ENCODE assay signal across 8 mouse cellular contexts in genomic region chr13:23438521-23438920, GRCm38 (mm10). TPM values are rescaled to one million over a fixed set of nuclear protein-coding genes. Genes with fewer than 3 reads are reported as not detected.
A peak's percentile ranks its signal among the peaks of the same experiment; 100 is the strongest.
DNase-seq lines count a peak whose midpoint lies in the region; ATAC-seq and TF ChIP-seq lines count a peak whose summit lies in the region.

No protein-coding gene starts in this region.

- H3K36me3 ChIP-seq in ES-Bruce4 (ENCODE audit: control insufficient read depth, insufficient read depth, low read length, poor library complexity, severe bottlenecking), result no peaks in the 10 kb centered on the region
- H3K36me3 ChIP-seq in heart, adult 2 months (ENCODE audit: control insufficient read depth, insufficient read depth, low read length), result no peaks in the 10 kb centered on the region
- no peaks in the 10 kb centered on the region for H3K36me3 ChIP-seq in neural tube, embryonic 13.5 days

- no peak for TF ChIP-seq CTCF in ES-Bruce4 (IDR thresholded peaks at IDR 0.05; ENCODE audit: low read depth, low read length)
- no peak for TF ChIP-seq CTCF in heart, adult 2 months (IDR thresholded peaks at IDR 0.05)
- no peak for TF ChIP-seq CTCF in lung, adult 2 months (IDR thresholded peaks at IDR 0.05; ENCODE audit: insufficient read depth, low read length)

- intact Hi-C loops in heart, adult 2 months (cut with DNase I), result loop anchor here (5.0 to 10.0 kb wide), 2 partner anchors 1416 to 1494 kb away; partner anchors contain the start of gene Zfp184

- H3K79me2 ChIP-seq in heart, adult 2 months (replicated peaks; ENCODE audit: control insufficient read depth, insufficient read depth, low read length), result no peaks in the 10 kb centered on the region

- peak; percentile 69; the same call in 1 of the 2 replicates for ATAC-seq in neural tube, embryonic 13.5 days (ENCODE audit: low read depth)

- H3K27ac ChIP-seq in ES-Bruce4 (ENCODE audit: insufficient read depth, low read length), result peak overlapping the region; percentile 78
- peak overlapping the region; percentile 26; the same call in 1 of the 2 replicates for H3K27ac ChIP-seq in heart, adult 2 months
- H3K27ac ChIP-seq in neural tube, embryonic 13.5 days (replicated peaks), result no peak overlapping the region

- 2% methylated on average over 7 of the region's 7 CpGs for WGBS in heart, adult 2 months
- 2% methylated on average over 7 of the region's 7 CpGs for WGBS in lung, adult 2 months
- WGBS in neural tube, embryonic 13.5 days, result 0% methylated on average over 7 of the region's 7 CpGs

- TF ChIP-seq POLR2A in ES-Bruce4 (IDR thresholded peaks at IDR 0.05; ENCODE audit: insufficient read depth, low read length), result no peak
- TF ChIP-seq POLR2A in heart, adult 2 months (IDR thresholded peaks at IDR 0.05; ENCODE audit: insufficient read depth, low read depth, low read length), result no peak
- TF ChIP-seq POLR2A in lung, adult 2 months (IDR thresholded peaks at IDR 0.05; ENCODE audit: borderline replicate concordance, extremely low read depth, low read depth, low read length), result no peak

- TF ChIP-seq EP300 in ES-Bruce4 (IDR thresholded peaks at IDR 0.05; ENCODE audit: insufficient read depth, low read depth, low read length), result no peak
- no peak for TF ChIP-seq EP300 in heart, adult 2 months (IDR thresholded peaks at IDR 0.05; ENCODE audit: insufficient read depth, low read depth, low read length)

- peak overlapping the region; percentile 75 for H3K9ac ChIP-seq in ES-Bruce4 (ENCODE audit: low read depth, poor library complexity, severe bottlenecking)
- H3K9ac ChIP-seq in heart, adult 2 months (ENCODE audit: low read depth, low read length), result no peak overlapping the region; the same call in 1 of the 2 replicates
- H3K9ac ChIP-seq in neural tube, embryonic 13.5 days, result 0 out of 2 replicates have a peak overlapping the region, but pooled peaks have one; percentile 50

- H3K4me1 ChIP-seq in ES-Bruce4 (ENCODE audit: control insufficient read depth, insufficient read depth, low read length), result no peaks in the 10 kb centered on the region
- no peaks in the 10 kb centered on the region; the same call in 1 of the 2 replicates for H3K4me1 ChIP-seq in heart, adult 2 months (ENCODE audit: control insufficient read depth, insufficient read depth, low read length)
- H3K4me1 ChIP-seq in lung, adult 2 months (ENCODE audit: control insufficient read depth, insufficient read depth, low read length), result no peaks in the 10 kb centered on the region
- H3K4me1 ChIP-seq in neural tube, embryonic 13.5 days (replicated peaks), result peaks cover 5% of the 10 kb centered on the region; the same call in 1 of the 2 replicates

- no peaks in the 10 kb centered on the region for H3K27me3 ChIP-seq in ES-Bruce4 (ENCODE audit: control insufficient read depth, insufficient read depth, low read length, poor library complexity, severe bottlenecking)
- H3K27me3 ChIP-seq in heart, adult 2 months (ENCODE audit: control insufficient read depth, insufficient read depth, low read length), result no peaks in the 10 kb centered on the region
- no peaks in the 10 kb centered on the region for H3K27me3 ChIP-seq in neural tube, embryonic 13.5 days

- DNase-seq in adrenal gland, adult (ENCODE audit: inconsistent age in 2 of 2, low spot score in 1 of 2), result peak; percentile 50 to 92
- no peak for DNase-seq in adrenal gland, postnatal 4 days (ENCODE audit: low spot score in 2 of 2)
- DNase-seq in cerebellum, postnatal 14 days, result peak; percentile 79 to 86
- peak in 1 of 2 experiments; percentile 43 for DNase-seq in heart, adult 2 months
- DNase-seq in kidney, adult 9 months, result peak; percentile 55
- peak; percentile 25 for DNase-seq in lung, adult 2 months

- no peaks in the 10 kb centered on the region for H3K9me3 ChIP-seq in ES-Bruce4 (replicated peaks; ENCODE audit: control insufficient read depth, insufficient read depth, low read length, poor library complexity, severe bottlenecking)
- no peaks in the 10 kb centered on the region for H3K9me3 ChIP-seq in neural tube, embryonic 13.5 days

- peak overlapping the region; percentile 65 for H3K4me2 ChIP-seq in neural tube, embryonic 13.5 days

- H3K4me3 ChIP-seq in ES-Bruce4 (ENCODE audit: low read depth, low read length), result peak overlapping the region; percentile 54; the same call in 1 of the 2 replicates
- peak overlapping the region; percentile 61 for H3K4me3 ChIP-seq in heart, adult 2 months
- peak overlapping the region; percentile 58 for H3K4me3 ChIP-seq in lung, adult 2 months (replicated peaks; ENCODE audit: extremely low read depth, low read depth, low read length)
- H3K4me3 ChIP-seq in neural tube, embryonic 13.5 days, result peak overlapping the region; percentile 56

RNA-seq across cellular contexts. Expression of gene Abt1, which starts 14.9 kb away (rescaled TPM):
- 1 to 10 TPM; 7.9 to 8.9 TPM for total RNA-seq in adrenal gland, postnatal 4 days (2021)
- polyA plus RNA-seq in ES-Bruce4 (2011; ENCODE audit: insufficient read depth, insufficient read length, low read depth, missing spikeins), result 10.0 and 10.3 TPM in 2 replicates
- total RNA-seq in heart, adult 2 months (2021), result 1 to 10 TPM; 3.9 to 5.1 TPM
- polyA plus RNA-seq in heart, adult 2 months (2012; rRNA removed), result 2.4 and 3.1 TPM in 2 replicates
- 2.7 and 3.3 TPM in 2 replicates for polyA plus RNA-seq in lung, adult 2 months (2012; rRNA removed)
- polyA plus RNA-seq in neural tube, embryonic 13.5 days (2015; fragmentation: Nextera tagmentation; extraction: Ambion mirVana), result 9.5 and 10.3 TPM in 2 replicates

RNA-seq across cellular contexts. Expression of gene Btn1a1, which starts 27.2 kb away (rescaled TPM):
- total RNA-seq in adrenal gland, postnatal 4 days (2021), result under 1 TPM; 0.20 to 0.87 TPM
- polyA plus RNA-seq in ES-Bruce4 (2011; ENCODE audit: insufficient read depth, insufficient read length, low read depth, missing spikeins), result 0.40 and 0.46 TPM in 2 replicates
- total RNA-seq in heart, adult 2 months (2021), result not detected
- polyA plus RNA-seq in heart, adult 2 months (2012; rRNA removed), result 0.20 TPM in 1 of 2 replicates, not detected in the other
- not detected in 2 replicates for polyA plus RNA-seq in lung, adult 2 months (2012; rRNA removed)
- polyA plus RNA-seq in neural tube, embryonic 13.5 days (2015; fragmentation: Nextera tagmentation; extraction: Ambion mirVana), result 0.07 TPM in 1 of 2 replicates, not detected in the other

RNA-seq across cellular contexts. Expression of gene Btn2a2, which starts 50.1 kb away (rescaled TPM):
- under 1 TPM in 1 of 2 experiments, not detected in 1; 0.17 TPM for total RNA-seq in adrenal gland, postnatal 4 days (2021)
- polyA plus RNA-seq in ES-Bruce4 (2011; ENCODE audit: insufficient read depth, insufficient read length, low read depth, missing spikeins), result 0.91 and 1.9 TPM in 2 replicates
- not detected for total RNA-seq in heart, adult 2 months (2021)
- polyA plus RNA-seq in heart, adult 2 months (2012; rRNA removed), result not detected in 2 replicates
- polyA plus RNA-seq in lung, adult 2 months (2012; rRNA removed), result not detected in 2 replicates
- 0.12 and 0.21 TPM in 2 replicates for polyA plus RNA-seq in neural tube, embryonic 13.5 days (2015; fragmentation: Nextera tagmentation; extraction: Ambion mirVana)

Comparison
In these comparisons a context has a peak if more than half of its experiments do, and no peak if none do; other contexts are left out.
1. DNase-seq: peak in adrenal gland, adult (2 of 2), cerebellum, postnatal 14 days (2 of 2), kidney, adult 9 months (single experiment) and lung, adult 2 months (single experiment); none in adrenal gland, postnatal 4 days (0 of 2).
2. Peak in every context shown above with its lines, with median percentiles within 50 percentile points of each other: H3K4me3 ChIP-seq.